Mouse (Mus musculus): ENCODE measurements around the gene Tbx15. TPM values are rescaled to one million over a fixed set of nuclear protein-coding genes. Genes with fewer than 3 reads are reported as not detected.
A peak's percentile ranks its signal among the peaks of the same experiment; 100 is the strongest.

The Tbx15 gene
- polyA plus RNA-seq, 1 experiment from 2014 or later: 0.24 TPM

DNA sequence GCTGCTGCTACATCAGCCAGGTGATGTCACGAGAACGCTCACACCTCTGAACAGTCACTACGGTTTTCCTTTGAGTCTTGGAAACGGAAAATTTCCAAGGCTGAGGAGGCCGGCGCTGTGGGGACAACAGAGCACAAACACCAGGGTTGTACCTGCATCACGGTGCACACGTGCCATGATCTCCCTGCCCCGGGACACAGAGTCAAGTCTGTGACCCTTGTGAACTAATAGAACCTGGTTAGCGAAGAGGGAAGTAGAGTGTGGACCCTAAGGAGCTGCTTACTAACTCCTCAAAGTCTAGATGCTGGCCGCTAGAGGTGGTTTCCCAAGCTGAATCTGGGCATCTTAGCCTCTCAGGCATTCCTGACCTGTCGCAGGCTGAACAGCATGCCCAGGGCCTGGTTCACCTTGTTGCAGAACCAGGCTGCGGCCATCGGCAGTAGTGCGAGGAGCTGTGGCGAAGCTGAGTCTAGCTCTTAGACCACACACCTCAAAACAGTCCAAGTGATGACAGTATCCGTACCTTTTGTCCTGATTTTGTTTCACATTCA, 5.8 kb upstream of the Tbx15 start:
- peak overlapping the region; percentile 23 to 33 for H3K4me3 ChIP-seq (ENCODE audit: control insufficient read depth in 1 of 2, insufficient read depth in 1 of 2, low read depth in 1 of 2, low read length in 2 of 2)
- 9% methylated on average over 17 of the region's 17 CpGs for WGBS
- ATAC-seq (ENCODE audit: insufficient number of reproducible peaks, insufficient read depth, low FRiP score, low read depth): no peak
- H3K9me3 ChIP-seq (ENCODE audit: control insufficient read depth, low read length): no peaks in the 10 kb centered on the region
- H3K27me3 ChIP-seq (ENCODE audit: control insufficient read depth, insufficient read depth, low read length): peaks cover 55% of the 10 kb centered on the region
- no peak overlapping the region for H3K9ac ChIP-seq (ENCODE audit: low read length)
- H3K4me2 ChIP-seq (ENCODE audit: low read length): peak overlapping the region; percentile 62
- H3K36me3 ChIP-seq (ENCODE audit: control insufficient read depth, insufficient read depth, low read length): no peaks in the 10 kb centered on the region
- no peak overlapping the region for H3K27ac ChIP-seq (replicated peaks in 1 of 2; ENCODE audit: control insufficient read depth in 1 of 2, insufficient read depth in 1 of 2, low read depth in 2 of 2, low read length in 2 of 2)
- H3K4me1 ChIP-seq (ENCODE audit: control insufficient read depth in 2 of 2, insufficient read depth in 2 of 2, low read length in 2 of 2): peaks cover 4 to 5% of the 10 kb centered on the region in 2 experiments; a peak in 2 of 4 replicates

DNA sequence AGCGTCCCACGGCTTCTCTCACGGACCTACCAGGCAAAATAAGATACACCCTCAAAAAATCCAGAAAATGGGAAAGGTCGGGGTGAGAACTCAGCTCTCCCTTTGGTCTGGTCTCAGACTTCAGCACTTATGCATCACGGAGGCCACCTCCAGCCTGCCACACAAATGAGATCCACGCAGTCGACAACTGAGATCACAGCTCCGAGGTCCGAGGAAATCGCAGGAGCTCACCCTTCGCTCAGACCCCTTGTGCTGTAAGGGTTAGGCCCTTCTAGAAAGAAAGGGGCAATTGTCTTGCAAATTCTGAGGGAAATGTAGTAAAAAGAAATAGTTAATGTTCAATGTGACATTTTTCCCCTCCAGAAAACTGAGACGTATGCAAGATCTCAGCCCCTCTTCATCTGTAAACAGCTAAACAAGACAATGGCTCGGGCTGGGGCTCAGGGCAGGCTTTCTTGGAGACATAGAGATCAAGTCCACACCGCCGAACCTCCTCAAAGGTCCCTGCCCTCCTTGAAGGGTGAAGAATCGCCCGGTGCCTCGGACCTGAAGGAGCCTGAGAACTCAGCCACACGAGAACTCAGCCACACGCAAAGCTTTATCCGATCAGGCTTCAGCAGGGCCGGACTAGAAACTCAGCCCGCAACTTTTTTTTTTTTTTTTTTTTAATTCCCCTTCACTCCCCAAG, 4.9 kb upstream of the Tbx15 start:
- Histone ChIP-seq H3K27me3 (ENCODE audit: control insufficient read depth, insufficient read depth, low read length) (peaks cover 64% of the 10 kb centered on the region), H3K9ac (ENCODE audit: low read length) (no peak overlapping the region), H3K4me2 (ENCODE audit: low read length) (no peak overlapping the region), H3K36me3 (ENCODE audit: control insufficient read depth, insufficient read depth, low read length) (no peaks in the 10 kb centered on the region), H3K4me1 (ENCODE audit: control insufficient read depth in 2 of 2, insufficient read depth in 2 of 2, low read length in 2 of 2) (peaks cover 4 to 5% of the 10 kb centered on the region in 2 experiments; a peak in 2 of 4 replicates), H3K4me3 (ENCODE audit: control insufficient read depth in 1 of 2, insufficient read depth in 1 of 2, low read depth in 1 of 2, low read length in 2 of 2) (no peak overlapping the region), H3K27ac (replicated peaks in 1 of 2; ENCODE audit: control insufficient read depth in 1 of 2, insufficient read depth in 1 of 2, low read depth in 2 of 2, low read length in 2 of 2) (no peak overlapping the region), H3K9me3 (ENCODE audit: control insufficient read depth, low read length) (no peaks in the 10 kb centered on the region)
- no peak for ATAC-seq (ENCODE audit: insufficient number of reproducible peaks, insufficient read depth, low FRiP score, low read depth)
- WGBS: 4% methylated on average over 23 of the region's 23 CpGs

DNA sequence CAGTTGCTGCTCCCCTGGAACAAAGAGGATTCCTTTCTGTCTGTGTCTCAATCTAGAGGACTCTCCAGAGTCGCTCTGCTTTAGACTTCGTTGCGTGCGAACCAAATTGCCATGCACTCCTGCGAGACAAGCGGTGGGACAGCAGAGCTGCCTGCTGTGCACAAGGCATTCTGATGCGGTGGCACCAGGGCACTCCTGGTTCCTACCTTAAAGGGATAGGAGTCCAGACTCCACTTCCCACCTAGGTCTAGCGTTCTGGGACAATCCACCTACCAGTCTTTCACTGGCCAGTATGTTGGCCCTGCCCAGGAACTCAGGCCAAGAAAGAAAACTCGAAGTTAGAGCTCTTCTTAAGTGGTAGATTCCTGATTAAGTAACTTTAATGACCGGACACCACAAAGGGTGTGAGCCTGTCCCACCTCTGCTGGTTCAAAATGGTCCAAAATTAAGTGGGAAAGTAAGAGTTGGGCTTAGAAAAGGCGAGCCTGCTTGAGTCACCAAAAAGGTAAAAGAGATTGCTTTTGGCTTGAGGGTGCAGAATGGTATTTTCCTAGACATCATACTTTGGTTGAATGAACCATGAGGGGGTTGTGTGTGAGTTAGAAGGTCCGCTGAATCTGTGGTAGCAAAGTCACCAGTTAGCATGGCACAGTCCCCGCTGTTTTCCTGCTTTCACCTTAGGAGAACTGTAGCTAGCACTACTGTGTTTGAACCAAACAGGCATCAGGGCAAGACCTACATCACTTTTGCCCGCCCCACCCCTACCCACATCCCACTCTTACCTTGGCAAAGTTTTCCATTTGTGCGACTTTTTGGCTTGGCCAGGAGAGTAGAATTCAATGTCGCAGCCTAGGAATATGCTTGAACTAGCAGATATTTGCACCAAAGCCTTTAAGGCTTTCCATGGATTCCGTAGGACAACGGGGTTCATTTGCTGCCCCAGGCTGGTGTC, 4.1 kb upstream of the Tbx15 start:
- no peak for ATAC-seq (ENCODE audit: insufficient number of reproducible peaks, insufficient read depth, low FRiP score, low read depth)
- H3K36me3 ChIP-seq (ENCODE audit: control insufficient read depth, insufficient read depth, low read length): no peaks in the 10 kb centered on the region
- H3K4me2 ChIP-seq (ENCODE audit: low read length): no peak overlapping the region
- H3K27ac ChIP-seq (replicated peaks in 1 of 2; ENCODE audit: control insufficient read depth in 1 of 2, insufficient read depth in 1 of 2, low read depth in 2 of 2, low read length in 2 of 2): no peak overlapping the region
- 5% methylated on average over 18 of the region's 18 CpGs for WGBS
- peaks cover 7 to 9% of the 10 kb centered on the region in 2 experiments; a peak in 2 of 4 replicates for H3K4me1 ChIP-seq (ENCODE audit: control insufficient read depth in 2 of 2, insufficient read depth in 2 of 2, low read length in 2 of 2)
- H3K9me3 ChIP-seq (ENCODE audit: control insufficient read depth, low read length): no peaks in the 10 kb centered on the region
- no peak overlapping the region for H3K4me3 ChIP-seq (ENCODE audit: control insufficient read depth in 1 of 2, insufficient read depth in 1 of 2, low read depth in 1 of 2, low read length in 2 of 2)
- peaks cover 72% of the 10 kb centered on the region for H3K27me3 ChIP-seq (ENCODE audit: control insufficient read depth, insufficient read depth, low read length)
- no peak overlapping the region for H3K9ac ChIP-seq (ENCODE audit: low read length)

DNA sequence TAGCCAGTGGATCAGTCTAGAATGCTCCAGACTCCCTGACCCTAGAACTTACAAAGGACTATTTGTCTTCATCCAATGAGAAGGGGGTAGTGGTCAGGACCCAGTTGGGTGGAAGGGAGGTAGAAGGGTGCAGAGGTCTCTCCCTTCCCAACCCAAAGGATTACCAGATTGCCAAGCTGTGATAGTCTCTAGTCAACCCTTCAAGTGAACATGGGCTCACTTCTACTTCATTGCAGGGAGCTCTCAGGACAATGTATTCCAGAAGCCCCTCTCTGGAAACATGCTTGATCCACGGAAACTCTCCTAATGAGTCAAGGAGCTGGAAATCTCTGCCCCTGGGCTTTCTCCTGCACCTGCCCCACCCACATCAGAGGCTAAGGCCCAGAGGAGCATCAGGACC, 1.5 kb upstream of the Tbx15 start:
- peaks cover 95% of the 10 kb centered on the region for H3K27me3 ChIP-seq (ENCODE audit: control insufficient read depth, insufficient read depth, low read length)
- ATAC-seq (ENCODE audit: insufficient number of reproducible peaks, insufficient read depth, low FRiP score, low read depth): no peak
- no peaks in the 10 kb centered on the region for H3K36me3 ChIP-seq (ENCODE audit: control insufficient read depth, insufficient read depth, low read length)
- no peak overlapping the region for H3K4me2 ChIP-seq (ENCODE audit: low read length)
- H3K4me1 ChIP-seq (ENCODE audit: control insufficient read depth in 2 of 2, insufficient read depth in 2 of 2, low read length in 2 of 2): peaks cover 11 to 14% of the 10 kb centered on the region in 2 experiments; a peak in 2 of 4 replicates
- 14% methylated on average over 1 of the region's 1 CpGs for WGBS
- H3K9me3 ChIP-seq (ENCODE audit: control insufficient read depth, low read length): no peaks in the 10 kb centered on the region
- no peak overlapping the region for H3K27ac ChIP-seq (replicated peaks in 1 of 2; ENCODE audit: control insufficient read depth in 1 of 2, insufficient read depth in 1 of 2, low read depth in 2 of 2, low read length in 2 of 2)
- no peak overlapping the region for H3K9ac ChIP-seq (ENCODE audit: low read length)
- no peak overlapping the region for H3K4me3 ChIP-seq (ENCODE audit: control insufficient read depth in 1 of 2, insufficient read depth in 1 of 2, low read depth in 1 of 2, low read length in 2 of 2)

DNA sequence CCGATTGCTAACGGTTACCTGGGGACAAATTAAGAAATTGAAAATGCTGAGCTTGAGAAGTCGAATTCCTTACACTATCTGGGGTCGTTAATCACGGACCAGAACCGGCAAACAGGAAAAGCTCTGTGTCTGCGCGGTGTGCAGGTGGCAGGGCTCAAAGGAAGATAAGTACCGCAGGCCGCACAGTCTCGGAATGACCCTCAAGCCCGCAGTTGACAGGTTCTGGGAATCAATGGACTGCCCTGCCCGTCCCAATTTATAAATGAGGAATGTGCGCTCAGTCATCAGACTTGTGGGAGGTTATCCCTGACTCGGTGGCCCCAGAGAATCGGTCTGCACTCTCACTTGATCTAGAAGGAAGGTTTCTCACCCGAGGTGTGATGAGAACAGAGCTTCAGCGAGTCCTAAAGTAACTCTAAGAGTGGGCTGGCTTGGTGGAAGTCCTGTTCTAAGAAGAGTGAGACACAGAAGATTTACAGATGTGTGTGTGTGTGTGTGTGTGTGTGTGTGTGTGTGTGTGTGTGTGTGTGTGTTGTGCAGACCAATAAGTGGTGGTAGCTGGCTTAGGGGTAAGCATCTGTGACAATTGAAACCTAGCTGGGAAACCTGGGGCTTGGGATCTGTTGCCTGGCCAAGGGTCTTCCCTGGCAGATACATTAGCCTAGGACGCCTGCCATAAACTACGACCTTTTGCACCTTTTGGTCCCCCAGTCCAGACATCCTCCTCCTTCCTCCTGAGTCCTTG, 708 bp upstream of the Tbx15 start:
- 2% methylated on average over 20 of the region's 20 CpGs for WGBS
- H3K4me3 ChIP-seq (ENCODE audit: control insufficient read depth in 1 of 2, insufficient read depth in 1 of 2, low read depth in 1 of 2, low read length in 2 of 2): no peak overlapping the region
- H3K36me3 ChIP-seq (ENCODE audit: control insufficient read depth, insufficient read depth, low read length): no peaks in the 10 kb centered on the region
- no peak overlapping the region for H3K9ac ChIP-seq (ENCODE audit: low read length)
- peaks cover 7 to 10% of the 10 kb centered on the region in 2 experiments; a peak in 2 of 4 replicates for H3K4me1 ChIP-seq (ENCODE audit: control insufficient read depth in 2 of 2, insufficient read depth in 2 of 2, low read length in 2 of 2)
- H3K27me3 ChIP-seq (ENCODE audit: control insufficient read depth, insufficient read depth, low read length): peaks cover 98% of the 10 kb centered on the region
- no peak overlapping the region for H3K4me2 ChIP-seq (ENCODE audit: low read length)
- H3K9me3 ChIP-seq (ENCODE audit: control insufficient read depth, low read length): no peaks in the 10 kb centered on the region
- no peak overlapping the region for H3K27ac ChIP-seq (replicated peaks in 1 of 2; ENCODE audit: control insufficient read depth in 1 of 2, insufficient read depth in 1 of 2, low read depth in 2 of 2, low read length in 2 of 2)
- ATAC-seq (ENCODE audit: insufficient number of reproducible peaks, insufficient read depth, low FRiP score, low read depth): no peak

DNA sequence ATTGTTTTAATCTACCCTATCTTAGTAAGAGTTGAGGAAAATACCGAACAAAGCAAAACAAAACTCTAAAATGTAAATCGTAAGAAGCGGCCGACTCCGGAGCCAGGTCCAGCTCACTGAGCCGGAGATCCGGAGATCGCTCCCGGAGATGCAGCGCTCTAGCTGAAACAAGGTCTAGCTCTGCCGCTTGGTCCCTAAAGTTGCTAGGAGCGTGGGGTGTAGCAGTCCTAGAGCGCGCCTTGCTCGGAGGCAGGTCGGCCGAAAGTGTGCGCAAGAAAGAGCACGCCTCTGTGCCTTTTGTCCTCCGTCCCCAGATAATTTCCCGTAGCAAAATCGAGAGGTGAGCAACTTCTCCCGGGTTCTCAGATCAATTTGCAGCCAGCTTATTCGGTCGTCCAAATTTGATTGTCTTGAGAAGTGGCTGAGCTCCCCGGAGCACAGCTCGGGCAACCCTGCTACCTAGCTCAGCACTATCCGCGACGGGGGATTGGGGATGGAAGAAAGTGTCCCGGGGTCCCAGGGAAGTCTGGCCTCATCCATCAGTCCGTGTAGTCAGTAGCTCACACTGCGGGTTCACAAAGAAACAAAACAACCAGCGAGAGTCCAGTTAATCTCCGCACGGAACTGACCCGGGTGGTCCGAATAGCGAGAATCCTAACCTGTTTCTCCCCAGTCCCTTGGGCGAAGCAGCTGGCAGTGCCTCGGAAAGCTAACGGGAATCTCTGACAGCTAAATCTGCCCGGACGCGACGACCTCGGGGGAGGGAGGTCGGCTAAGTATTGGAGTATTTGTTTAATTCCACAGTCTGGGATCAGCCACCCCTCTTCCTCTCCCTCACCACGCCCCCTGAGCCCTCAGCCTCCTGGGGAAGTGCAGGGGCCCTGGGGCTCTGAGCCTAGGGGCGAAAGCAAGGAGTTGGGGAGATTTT, 894 bp downstream of the Tbx15 start:
- no peaks in the 10 kb centered on the region for H3K9me3 ChIP-seq (ENCODE audit: control insufficient read depth, low read length)
- peaks cover 6 to 10% of the 10 kb centered on the region in 2 experiments; a peak in 1 of 4 replicates for H3K4me1 ChIP-seq (ENCODE audit: control insufficient read depth in 2 of 2, insufficient read depth in 2 of 2, low read length in 2 of 2)
- H3K36me3 ChIP-seq (ENCODE audit: control insufficient read depth, insufficient read depth, low read length): no peaks in the 10 kb centered on the region
- peaks cover 99% of the 10 kb centered on the region for H3K27me3 ChIP-seq (ENCODE audit: control insufficient read depth, insufficient read depth, low read length)
- WGBS: under 1% methylated on average over 50 of the region's 50 CpGs
- ATAC-seq (ENCODE audit: insufficient number of reproducible peaks, insufficient read depth, low FRiP score, low read depth): no peak
- H3K4me3 ChIP-seq (ENCODE audit: control insufficient read depth in 1 of 2, insufficient read depth in 1 of 2, low read depth in 1 of 2, low read length in 2 of 2): peak overlapping the region in 1 of 2 experiments; percentile 17; a peak in 3 of 4 replicates
- H3K9ac ChIP-seq (ENCODE audit: low read length): no peak overlapping the region
- H3K27ac ChIP-seq (replicated peaks in 1 of 2; ENCODE audit: control insufficient read depth in 1 of 2, insufficient read depth in 1 of 2, low read depth in 2 of 2, low read length in 2 of 2): no peak overlapping the region
- peak overlapping the region; percentile 45 for H3K4me2 ChIP-seq (ENCODE audit: low read length)
